Mouse (Mus musculus): ENCODE data around the gene Unc5a.

- TF ChIP-seq CTCF (IDR thresholded peaks at IDR 0.05; ENCODE audit: low read depth, low read length) = no peak
- no peak for TF ChIP-seq GATA1 (IDR thresholded peaks at IDR 0.05; ENCODE audit: borderline replicate concordance, low read length)
- no peak for TF ChIP-seq TAL1 (conservative IDR thresholded peaks at IDR 0.05; ENCODE audit: low read depth, low read length)
Observed at GRCm38 (mm10) chr13:55020051-55020450, 70.8 kb downstream of the Unc5a start.
